Mouse (Mus musculus): ENCODE measurements at regions not wholly inside any gene's neighbourhood (a gene's known extent, or its start where the extent isn't known, plus 50 kb on each side); places are given as distances from the start of the nearest gene placed in this dataset.

GRCm38 (mm10) chr9:33934071-33934470 is 551.6 kb upstream of the Kirrel3 start:
- no peak for TF ChIP-seq CTCF (IDR thresholded peaks at IDR 0.05; ENCODE audit: low read depth)
- TF ChIP-seq EP300 (IDR thresholded peaks at IDR 0.05; ENCODE audit: low read depth): no peak
